Mouse (Mus musculus) neural tube, postnatal 0 days (tissue): ENCODE measurements around the gene Nrg4. TPM values are rescaled to one million over a fixed set of nuclear protein-coding genes. Genes with fewer than 3 reads are reported as not detected.

Experiments
- polyA plus RNA-seq: library from polyadenylated mRNA; unstranded; fragments of >200 nt; fragmentation: Nextera tagmentation; extraction: Ambion mirVana; gene quantifications from 2 replicates; pipeline ENCODE4 v1.2.1, GENCODE M21; 2015

The Nrg4 gene
- polyA plus RNA-seq: 1.0 and 1.6 TPM in 2 replicates

DNA sequence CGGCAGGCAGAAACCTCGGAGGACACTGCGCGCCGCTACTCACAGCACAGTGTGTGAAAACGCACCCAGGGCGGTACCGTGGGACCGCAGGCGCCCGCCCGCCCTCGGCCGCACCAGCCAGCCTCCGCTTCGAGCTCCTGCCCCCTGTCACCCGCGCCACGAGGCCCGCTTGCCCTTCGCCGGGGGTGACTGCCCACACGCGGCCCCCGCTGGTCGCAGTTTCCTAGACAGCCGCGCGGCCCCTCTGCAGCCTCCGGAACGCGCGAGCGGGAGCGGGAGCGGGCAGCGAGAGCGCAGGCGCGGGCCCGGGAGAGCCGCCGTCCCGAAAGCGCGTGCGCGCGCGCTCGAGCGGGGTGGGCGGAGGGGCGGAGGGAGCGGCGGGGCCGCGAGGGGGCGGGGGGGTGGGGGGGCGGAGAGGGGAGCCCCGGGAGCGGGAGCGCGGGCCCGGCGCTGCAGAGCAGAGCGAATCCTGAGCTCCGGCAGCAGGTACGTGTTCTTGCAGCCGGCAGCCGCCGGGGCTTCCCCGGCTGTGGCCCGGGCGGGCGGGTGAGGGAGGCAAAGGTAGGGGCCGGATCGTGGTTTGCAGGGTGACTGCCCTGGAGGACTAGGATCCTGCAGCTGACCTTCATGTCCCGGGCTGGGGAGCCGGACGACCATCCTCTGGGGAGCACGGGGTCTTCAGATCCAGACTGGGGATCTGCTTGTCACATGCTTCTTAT lies at the start of gene Nrg4, which contains the start of gene Tmem266:
TSS of gene Nrg4 (minus strand) at position 330 of the 719 bp plus-strand sequence.
TSS of gene Tmem266 (plus strand) at position 399 of the 719 bp plus-strand sequence.

DNA sequence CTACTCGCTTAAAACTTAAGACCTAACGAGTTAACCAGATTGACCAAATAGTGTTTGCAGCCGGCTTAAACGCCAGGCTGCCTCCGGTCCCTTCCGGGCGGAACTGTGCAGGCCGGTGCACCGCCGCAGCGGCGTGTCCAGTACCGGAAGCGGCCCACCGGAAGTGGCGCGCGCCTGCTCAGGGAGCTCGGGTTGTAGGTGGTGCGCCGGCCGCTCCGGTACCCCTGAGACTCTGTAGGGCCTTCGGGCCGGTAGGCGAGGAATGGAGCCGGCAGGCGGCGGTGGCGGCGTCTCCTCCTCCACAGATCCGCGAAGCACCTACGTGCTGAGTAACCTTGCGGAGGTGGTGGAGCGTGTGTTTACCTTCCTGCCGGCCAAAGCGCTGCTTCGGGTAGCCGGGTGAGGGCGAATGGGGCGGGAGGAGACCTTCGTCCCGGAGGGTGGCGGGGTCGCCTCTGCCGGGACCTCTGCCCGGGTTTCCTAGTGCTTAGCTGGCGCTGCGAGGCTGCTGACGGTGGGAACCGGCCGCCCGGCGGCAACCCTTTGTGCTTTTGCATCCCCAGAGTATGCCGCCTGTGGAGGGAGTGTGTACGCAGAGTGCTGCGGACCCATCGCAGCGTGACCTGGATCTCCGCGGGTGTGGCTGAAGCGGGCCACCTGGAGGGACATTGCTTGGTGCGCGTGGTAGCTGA lies 117.7 kb downstream of the Nrg4 start, which contains the start of gene Fbxo22:
TSS of gene Fbxo22 (plus strand) at position 136 of the 692 bp plus-strand sequence.

Other genes starting within 250 kb of the Nrg4 start
- 36.2 and 40.3 TPM in 2 replicates for gene Ube2q2, start 178.0 kb downstream of the Nrg4 start, polyA plus RNA-seq
- 60.8 and 67.3 TPM in 2 replicates for gene Fbxo22, start 117.9 kb downstream of the Nrg4 start, polyA plus RNA-seq
- 5.5 and 6.1 TPM in 2 replicates for gene Tmem266, start 69 bp upstream of the Nrg4 start, polyA plus RNA-seq
- 119 and 128 TPM in 2 replicates for gene Etfa, start 185.4 kb upstream of the Nrg4 start, polyA plus RNA-seq
- 4.4 and 10.9 TPM in 2 replicates for gene Isl2, start 211.8 kb upstream of the Nrg4 start, polyA plus RNA-seq